Mouse (Mus musculus): ENCODE results near the gene Atf3.

DNA sequence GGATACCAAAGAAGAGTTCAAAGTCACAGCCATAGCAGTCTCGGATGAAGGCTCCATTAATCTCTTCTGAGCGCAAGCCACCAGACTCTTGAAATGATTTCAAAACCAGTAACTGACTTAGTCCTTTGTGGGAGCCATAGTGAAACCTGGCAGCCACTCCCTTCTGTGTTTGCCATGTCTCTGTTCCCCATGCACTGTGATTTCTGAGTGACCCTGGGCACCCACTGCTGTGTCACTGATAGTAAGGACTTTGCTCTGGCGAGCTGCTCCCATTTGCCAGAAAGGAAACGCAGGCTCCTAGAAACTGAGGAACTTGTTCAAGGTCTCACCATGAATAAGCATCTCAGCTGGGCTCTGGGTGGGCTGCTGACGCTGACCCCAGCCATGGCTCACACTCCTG is 45.6 kb upstream of the Atf3 start:
- TF ChIP-seq POLR2A (IDR thresholded peaks at IDR 0.05; ENCODE audit: insufficient read depth, low read length) (no peak), CTCF (IDR thresholded peaks at IDR 0.05; ENCODE audit: low read depth, low read length) (no peak), EP300 (IDR thresholded peaks at IDR 0.05; ENCODE audit: insufficient read depth, low read depth, low read length) (no peak)
